Mouse (Mus musculus) megakaryocyte, embryonic 14.5 days (primary cell): Measurements from ENCODE around the gene Iqcf5. TPM values are rescaled to one million over a fixed set of nuclear protein-coding genes. Genes with fewer than 3 reads are reported as not detected.

Source experiments
- H3K27me3 ChIP-seq: replicated peaks from 2 replicates; pipeline ENCODE3; 2012; ENCODE audit warnings: inconsistent platforms
- H3K36me3 ChIP-seq: replicated peaks from 2 replicates; pipeline ENCODE3; 2012; ENCODE audit warnings: low read length, inconsistent platforms, mixed read lengths
- H3K4me1 ChIP-seq: 2 replicates; pipeline ENCODE4 v1.6.1; 2012; ENCODE audit warnings: inconsistent platforms
- H3K4me3 ChIP-seq: replicated peaks from 2 replicates; pipeline ENCODE3; 2012; ENCODE audit warnings: moderate library complexity, mild to moderate bottlenecking, inconsistent platforms
- H3K9me3 ChIP-seq: 2 replicates; pipeline ENCODE4 v1.6.1; 2012; ENCODE audit warnings: inconsistent platforms
- FLI1 ChIP-seq: IDR thresholded peaks from 2 replicates; pipeline ENCODE4 v1.6.1; 2012; ENCODE audit warnings: low read length, inconsistent platforms, mixed read lengths
- GATA1 ChIP-seq: IDR thresholded peaks from 3 replicates; pipeline ENCODE4 v1.6.1; 2012; ENCODE audit warnings: mixed read lengths, low read length, inconsistent platforms, borderline replicate concordance
- polyA plus RNA-seq: library from polyadenylated mRNA; stranded (reverse); fragments of >175 nt; gene quantifications from 2 replicates; pipeline ENCODE4 v1.2.3, GENCODE M21; 2012; ENCODE audit warnings: low replicate concordance; ENCODE audit not compliant: insufficient read depth

Gene Iqcf5
- polyA plus RNA-seq, 1 experiment = not detected

DNA sequence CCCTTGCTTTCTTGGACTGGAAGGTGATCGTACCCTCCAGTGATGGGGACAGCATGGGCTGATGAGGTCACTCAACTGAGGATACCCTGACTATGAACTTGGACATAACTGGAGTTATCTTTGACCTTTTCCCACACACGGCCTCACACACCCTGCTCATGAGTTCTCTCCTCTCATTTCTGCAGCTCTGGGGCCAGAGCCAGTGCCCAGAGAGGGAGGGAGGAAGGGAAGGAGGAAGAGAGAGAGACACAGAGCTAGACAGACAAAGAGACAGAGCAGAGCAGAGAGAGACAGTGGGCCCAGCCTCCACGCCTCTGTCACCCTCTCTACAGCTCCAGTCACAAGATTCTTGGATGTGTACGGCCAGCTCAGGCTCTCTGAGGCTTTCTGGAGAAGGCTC lies 42.1 kb upstream of the Iqcf5 start:
- Histone ChIP-seq H3K4me3 (no peak overlapping the region), H3K4me1 (peaks cover 77% of the 10 kb centered on the region), H3K27me3 (peaks cover 7% of the 10 kb centered on the region), H3K9me3 (no peaks in the 10 kb centered on the region), H3K36me3 (peaks cover 8% of the 10 kb centered on the region)
- no peak for TF ChIP-seq FLI1
- no peak for TF ChIP-seq GATA1

DNA sequence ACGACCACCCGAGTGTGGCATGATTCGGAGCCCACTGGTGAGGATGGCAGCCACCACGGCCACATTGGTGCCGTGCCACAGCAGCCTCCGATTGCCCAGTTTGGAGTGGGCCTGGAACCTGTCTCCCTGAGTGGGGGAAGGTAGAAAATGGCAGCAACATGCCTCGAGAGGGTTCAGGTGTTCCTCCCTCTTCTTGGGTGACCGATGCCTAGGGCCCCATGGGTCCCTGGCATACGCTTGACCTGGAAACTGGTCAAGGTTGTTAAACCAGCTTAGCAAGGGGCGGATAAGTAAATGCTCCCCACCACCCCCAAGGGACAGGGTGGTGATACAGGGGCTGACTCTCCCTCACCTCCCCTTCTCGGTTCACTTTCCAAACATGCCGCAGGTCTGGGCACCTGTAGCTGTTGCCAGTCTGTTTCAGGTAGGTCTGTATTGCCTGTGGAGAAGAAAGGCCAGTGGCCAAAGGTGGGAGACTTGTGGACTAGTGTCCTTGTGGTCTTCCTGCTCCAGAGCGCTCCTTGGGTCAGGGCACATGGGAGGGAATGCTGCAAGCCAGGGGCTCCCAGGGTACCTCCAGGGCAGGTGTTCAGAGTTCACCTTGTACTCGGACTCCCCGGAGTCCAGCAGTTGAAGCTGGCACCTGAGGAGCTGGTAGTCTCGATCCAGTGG lies 41.2 kb upstream of the Iqcf5 start:
- TF ChIP-seq FLI1 = no peak
- TF ChIP-seq GATA1 = no peak
- peaks cover 84% of the 10 kb centered on the region for H3K4me1 ChIP-seq
- H3K4me3 ChIP-seq = no peak overlapping the region
- peaks cover 8% of the 10 kb centered on the region for H3K36me3 ChIP-seq
- H3K27me3 ChIP-seq = peaks cover 2% of the 10 kb centered on the region
- no peaks in the 10 kb centered on the region for H3K9me3 ChIP-seq

DNA sequence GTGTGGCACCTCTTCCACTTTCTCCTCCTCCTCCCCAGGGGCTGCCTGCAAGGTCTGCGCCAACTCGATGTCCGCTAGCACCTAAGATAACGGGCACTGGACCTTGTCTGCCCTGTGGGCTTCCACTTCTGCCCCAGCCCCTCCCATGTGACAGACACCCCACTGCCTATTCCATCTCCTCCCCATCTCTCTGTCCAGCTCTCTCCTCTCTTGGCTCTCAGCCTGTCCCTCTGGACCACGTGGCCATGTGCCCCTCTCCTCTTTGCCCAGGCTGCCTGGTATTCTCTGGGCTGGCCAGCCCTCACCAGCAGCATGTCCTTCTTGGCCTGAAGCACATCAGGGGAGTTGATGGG lies 40.6 kb upstream of the Iqcf5 start:
- Histone ChIP-seq H3K27me3 (peaks cover 2% of the 10 kb centered on the region), H3K9me3 (no peaks in the 10 kb centered on the region), H3K4me3 (no peak overlapping the region), H3K36me3 (peaks cover 8% of the 10 kb centered on the region), H3K4me1 (peaks cover 85% of the 10 kb centered on the region)
- no peak for TF ChIP-seq GATA1
- TF ChIP-seq FLI1 = no peak

DNA sequence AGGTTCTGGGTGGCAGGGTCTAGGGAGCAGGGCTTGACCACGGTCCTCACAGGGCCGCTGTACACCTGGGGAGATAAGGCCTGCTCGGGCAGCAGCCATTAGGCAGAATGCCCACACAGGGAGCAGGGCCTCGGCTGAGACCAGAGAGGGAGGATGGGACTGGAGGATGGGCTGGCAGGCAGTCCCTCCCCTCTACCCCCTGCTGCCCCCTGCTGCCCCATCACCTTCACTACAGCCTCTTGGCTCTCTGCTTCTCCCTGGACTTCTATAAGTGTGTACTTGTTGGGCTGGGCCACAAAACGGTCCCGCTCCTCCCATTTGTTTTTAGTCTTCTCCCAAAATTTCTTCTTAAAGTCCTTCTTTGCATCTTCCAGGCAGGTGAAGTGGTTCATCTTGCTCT lies 39.9 kb upstream of the Iqcf5 start:
- peaks cover 2% of the 10 kb centered on the region for H3K27me3 ChIP-seq
- TF ChIP-seq GATA1 (no peak), FLI1 (no peak)
- H3K4me1 ChIP-seq = peaks cover 80% of the 10 kb centered on the region
- H3K9me3 ChIP-seq = no peaks in the 10 kb centered on the region
- peak overlapping the region; percentile 94 for H3K4me3 ChIP-seq
- H3K36me3 ChIP-seq = peaks cover 10% of the 10 kb centered on the region

DNA sequence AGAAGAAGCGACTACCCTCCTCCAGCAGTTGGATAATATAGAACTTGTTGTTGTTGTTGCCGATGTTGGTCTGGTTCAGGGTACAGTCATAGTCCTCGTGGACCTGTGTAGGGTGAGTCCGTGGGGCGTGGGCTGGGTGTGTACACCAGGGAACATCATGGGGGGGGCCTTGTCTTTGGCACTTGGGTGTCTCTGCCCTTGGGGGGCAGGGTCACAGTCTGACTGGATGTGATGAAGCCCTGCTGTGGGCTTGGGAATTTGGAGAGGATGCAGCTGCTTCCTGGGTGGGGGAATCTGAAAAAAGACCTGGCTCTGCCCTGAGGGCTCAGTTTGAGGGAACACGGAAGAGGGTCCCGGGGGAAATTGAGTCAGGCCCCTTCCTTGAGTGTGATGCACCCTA lies 39.3 kb upstream of the Iqcf5 start:
- TF ChIP-seq FLI1 (no peak), GATA1 (no peak)
- Histone ChIP-seq H3K27me3 (peaks cover 2% of the 10 kb centered on the region), H3K36me3 (peaks cover 16% of the 10 kb centered on the region), H3K9me3 (no peaks in the 10 kb centered on the region), H3K4me3 (peak overlapping the region; percentile 94), H3K4me1 (peaks cover 76% of the 10 kb centered on the region)

DNA sequence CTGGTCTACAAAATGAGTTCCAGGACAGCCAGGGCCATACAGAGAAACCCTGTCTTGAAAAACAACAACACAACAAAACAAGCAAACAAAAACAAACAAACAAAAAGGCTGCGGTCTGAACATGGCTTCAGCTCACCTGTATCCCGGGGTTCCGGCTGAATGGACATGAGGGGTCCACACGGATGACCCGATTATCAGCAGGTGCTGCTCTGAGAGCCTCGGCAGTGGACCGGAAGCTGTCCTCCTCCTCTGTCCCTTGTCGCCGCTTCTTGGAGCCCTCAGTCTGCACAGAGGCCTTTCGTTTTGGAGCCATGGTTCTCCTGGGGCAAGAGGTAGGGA lies 38.7 kb upstream of the Iqcf5 start, which contains the start of gene Rrp9:
Gene Rrp9 (plus strand): TSS at position 301 of the 339 bp plus-strand sequence.
- TF ChIP-seq GATA1 (no peak), FLI1 (no peak)
- H3K27me3 ChIP-seq = peaks cover 2% of the 10 kb centered on the region
- no peaks in the 10 kb centered on the region for H3K9me3 ChIP-seq
- peak within 1 kb of the TSS; percentile 94 for H3K4me3 ChIP-seq
- peaks cover 22% of the 10 kb centered on the region for H3K36me3 ChIP-seq
- peaks cover 76% of the 10 kb centered on the region for H3K4me1 ChIP-seq

DNA sequence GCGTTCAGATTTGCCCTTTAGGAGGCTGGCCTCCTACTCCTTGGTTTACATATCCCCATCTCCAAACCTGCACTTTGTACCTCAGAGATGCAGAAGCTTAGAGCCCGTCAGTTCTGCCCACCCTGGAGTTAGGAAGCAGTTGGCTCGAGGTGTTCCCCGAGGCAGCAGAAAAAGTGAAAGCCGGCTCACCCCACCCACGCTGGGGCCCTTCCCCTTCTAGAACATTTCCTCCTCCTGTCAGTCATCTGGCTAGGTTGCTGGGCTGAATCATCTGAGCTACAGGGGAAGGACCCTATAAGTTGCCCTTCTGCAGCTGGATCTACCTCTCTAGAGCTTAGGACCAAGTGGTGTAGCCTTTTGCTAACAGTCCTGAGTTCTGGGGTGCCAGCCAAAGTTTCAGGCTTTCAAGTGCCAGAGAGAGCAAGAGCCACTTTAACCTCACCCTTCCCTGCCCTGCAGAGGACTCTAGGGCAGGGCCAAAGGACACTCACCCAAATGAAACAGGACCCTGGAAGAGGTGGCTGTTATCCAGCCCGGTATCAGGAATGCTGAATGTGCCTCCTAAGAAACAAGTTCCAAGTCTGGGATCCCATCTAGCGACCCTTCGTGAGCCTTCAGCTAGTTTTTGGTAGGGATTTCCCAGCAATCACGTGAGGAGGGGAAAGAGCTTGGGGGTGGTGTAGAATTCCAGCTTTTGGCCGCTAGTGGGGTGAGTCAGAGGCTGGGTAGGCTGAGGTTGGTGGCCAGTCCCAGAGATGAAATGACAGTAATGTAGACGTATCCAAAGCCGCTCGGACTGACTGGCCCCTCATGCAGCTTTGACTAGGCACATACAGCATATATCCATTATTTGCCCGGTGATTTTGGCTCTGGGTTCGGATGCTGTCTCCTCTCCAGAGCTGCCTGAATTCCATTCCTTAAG lies 38.1 kb upstream of the Iqcf5 start:
- peaks cover 75% of the 10 kb centered on the region for H3K4me1 ChIP-seq
- peaks cover 28% of the 10 kb centered on the region for H3K36me3 ChIP-seq
- no peaks in the 10 kb centered on the region for H3K9me3 ChIP-seq
- peak overlapping the region; percentile 94 for H3K4me3 ChIP-seq
- no peak for TF ChIP-seq FLI1
- TF ChIP-seq GATA1 = no peak
- peaks cover 2% of the 10 kb centered on the region for H3K27me3 ChIP-seq

DNA sequence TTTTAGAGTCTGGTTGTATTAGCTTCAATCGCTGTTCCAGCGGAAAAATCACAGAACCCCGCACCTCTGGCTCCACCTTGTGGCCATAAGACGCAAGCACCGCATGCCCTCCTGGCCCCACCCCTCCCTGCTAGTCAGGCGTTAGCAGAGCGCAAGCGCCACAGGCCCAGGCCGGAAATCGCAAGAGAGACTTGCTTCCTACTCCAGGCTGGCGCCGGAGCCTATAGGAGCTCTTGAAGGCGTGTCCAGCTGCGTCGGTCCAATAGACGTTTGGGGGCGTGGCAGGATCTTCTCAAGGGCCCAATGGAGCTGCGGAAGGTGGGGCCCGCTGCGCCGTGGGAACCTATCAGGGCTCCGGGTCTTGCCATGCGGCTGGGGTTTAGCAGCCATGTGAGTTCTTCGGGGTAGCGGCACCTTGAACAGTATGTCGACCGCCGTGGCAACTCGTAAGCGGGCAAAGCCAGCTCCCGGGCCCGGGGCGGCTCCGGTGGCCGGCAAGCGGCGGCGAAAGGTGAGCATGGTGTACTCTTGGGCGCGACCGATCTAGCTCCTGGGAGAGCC lies 37.4 kb upstream of the Iqcf5 start, which contains the start of gene Parp3:
Gene Parp3 (minus strand): TSS at position 26 of the 561 bp plus-strand sequence.
- peaks cover 2% of the 10 kb centered on the region for H3K27me3 ChIP-seq
- peak; percentile 52; the same call in 1 of the 2 replicates for TF ChIP-seq FLI1
- TF ChIP-seq GATA1 = no peak
- peaks cover 67% of the 10 kb centered on the region for H3K4me1 ChIP-seq
- no peaks in the 10 kb centered on the region for H3K9me3 ChIP-seq
- H3K36me3 ChIP-seq = peaks cover 35% of the 10 kb centered on the region
- peak within 1 kb of the TSS; percentile 94 for H3K4me3 ChIP-seq

DNA sequence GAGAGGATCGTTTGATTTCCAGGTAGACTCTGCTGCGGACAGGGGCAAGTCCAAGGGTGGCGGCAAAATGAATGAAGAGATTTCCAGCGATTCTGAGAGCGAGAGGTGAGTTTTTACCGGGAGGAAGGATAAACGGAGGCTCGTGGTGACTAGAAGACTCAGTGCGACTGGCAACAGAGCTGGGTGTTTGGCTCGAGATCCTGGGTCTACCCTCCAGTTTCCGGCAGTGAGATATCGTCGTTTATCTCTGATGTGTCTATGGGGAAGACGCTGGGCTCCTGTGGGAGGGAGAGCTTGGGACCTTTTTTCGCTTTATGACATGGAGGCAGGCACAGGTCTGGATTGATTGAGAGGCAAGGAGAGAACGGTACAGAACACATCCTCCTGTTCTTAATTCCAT lies 36.7 kb upstream of the Iqcf5 start:
- peak overlapping the region; percentile 94 for H3K4me3 ChIP-seq
- H3K4me1 ChIP-seq = peaks cover 62% of the 10 kb centered on the region
- TF ChIP-seq GATA1 (no peak), FLI1 (no peak)
- peaks cover 2% of the 10 kb centered on the region for H3K27me3 ChIP-seq
- no peaks in the 10 kb centered on the region for H3K9me3 ChIP-seq
- peaks cover 38% of the 10 kb centered on the region for H3K36me3 ChIP-seq

DNA sequence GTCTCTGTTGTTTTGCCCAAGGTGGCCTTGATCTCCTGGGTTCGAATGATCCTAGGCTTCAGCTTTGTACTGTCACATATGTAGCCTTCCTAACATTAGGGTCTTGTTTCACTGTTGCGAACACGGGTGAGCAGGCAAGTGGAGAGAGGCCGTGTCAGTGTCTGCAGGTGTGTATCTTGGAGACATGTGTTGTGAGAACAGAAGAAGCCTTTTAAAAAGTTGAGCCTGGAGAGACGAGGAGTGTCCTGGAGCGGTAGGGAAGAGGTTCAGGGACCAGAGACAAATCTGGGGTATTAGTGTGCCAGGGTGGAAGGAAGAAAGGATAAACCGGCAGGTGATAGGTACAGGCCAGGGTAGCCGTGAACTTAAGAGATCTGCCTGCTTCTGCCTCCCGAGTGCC lies 36.3 kb upstream of the Iqcf5 start:
- Histone ChIP-seq H3K36me3 (peaks cover 43% of the 10 kb centered on the region), H3K4me1 (peaks cover 60% of the 10 kb centered on the region), H3K27me3 (peaks cover 2% of the 10 kb centered on the region), H3K9me3 (no peaks in the 10 kb centered on the region), H3K4me3 (peak overlapping the region; percentile 94)
- no peak for TF ChIP-seq FLI1
- TF ChIP-seq GATA1 = no peak
